Mouse (Mus musculus) 3T3-L1 (cell line): ENCODE data around the gene Gm20517.
A peak's percentile ranks its signal among the peaks of the same experiment; 100 is the strongest.
"Not testable (repeated sequence)": the region's sequence is repeated elsewhere in the genome, so short reads cannot be mapped to it uniquely, and the experiment has no call there.

ENCODE experiments used
- DNase-seq: peaks from one replicate; pipeline ENCODE4 v3.0.0-alpha.2; 2015; ENCODE audit warnings: low read depth, low spot score

Gene Gm20517

GRCm38 (mm10) chr17:47627791-47628190 lies 16.4 kb downstream of the Gm20517 start:
- DNase-seq: no peak

- peak; percentile 92 for DNase-seq
Measured at GRCm38 (mm10) chr17:47628851-47629676, 17.7 kb downstream of the Gm20517 start.

- DNase-seq: peak; percentile 50
Measured at GRCm38 (mm10) chr17:47629717-47630677, 18.6 kb downstream of the Gm20517 start.

- no peak for DNase-seq
Measured at GRCm38 (mm10) chr17:47630678-47631065, 19.3 kb downstream of the Gm20517 start, which contains the start of gene Usp49. Gene Usp49 (plus strand): TSS chr17:47630690.

- DNase-seq: no peak
Measured at GRCm38 (mm10) chr17:47632181-47632840, 20.9 kb downstream of the Gm20517 start.

GRCm38 (mm10) chr17:47633999-47634770 lies 22.8 kb downstream of the Gm20517 start:
- DNase-seq: no peak

- peak; percentile 35 for DNase-seq
Measured at GRCm38 (mm10) chr17:47642992-47643391, 31.6 kb downstream of the Gm20517 start.

- DNase-seq: peak; percentile 78
Measured at GRCm38 (mm10) chr17:47646683-47647082, 35.3 kb downstream of the Gm20517 start.

- DNase-seq: no peak
Measured at GRCm38 (mm10) chr17:47648966-47649365, 37.6 kb downstream of the Gm20517 start.

GRCm38 (mm10) chr17:47651953-47652352 lies 40.6 kb downstream of the Gm20517 start:
- no peak for DNase-seq

GRCm38 (mm10) chr17:47654346-47654745 lies 43.0 kb downstream of the Gm20517 start:
- not testable (repeated sequence) for DNase-seq

- no peak for DNase-seq
Measured at GRCm38 (mm10) chr17:47655697-47656096, 44.3 kb downstream of the Gm20517 start.

GRCm38 (mm10) chr17:47657901-47658300 lies 46.5 kb downstream of the Gm20517 start:
- DNase-seq: no peak

GRCm38 (mm10) chr17:47658741-47659243 lies 47.4 kb downstream of the Gm20517 start:
- DNase-seq: no peak

- no peak for DNase-seq
Measured at GRCm38 (mm10) chr17:47663009-47663713, 51.8 kb downstream of the Gm20517 start.

- DNase-seq: no peak
Measured at GRCm38 (mm10) chr17:47664474-47664873, 53.1 kb downstream of the Gm20517 start.

GRCm38 (mm10) chr17:47669166-47669565 lies 57.8 kb downstream of the Gm20517 start:
- DNase-seq: no peak

- DNase-seq: no peak
Measured at GRCm38 (mm10) chr17:47671988-47672310, 60.6 kb downstream of the Gm20517 start.

GRCm38 (mm10) chr17:47672311-47673111 lies 61.1 kb downstream of the Gm20517 start:
- DNase-seq: no peak
